Mouse (Mus musculus) hindbrain, embryonic 10.5 days (tissue): Measurements from ENCODE around the gene Mgea5. TPM values are rescaled to one million over a fixed set of nuclear protein-coding genes. Genes with fewer than 3 reads are reported as not detected.

ENCODE experiments used
- DNase-seq: peaks from one replicate; pipeline ENCODE4 v3.0.0-alpha.2; 2017; ENCODE audit warnings: low spot score
- H3K27ac ChIP-seq: fragments of 300-500 bp; sonication (generic); 2 replicates; pipeline ENCODE4 v1.5.1; 2016; ENCODE audit warnings: mild to moderate bottlenecking, moderate library complexity
- H3K27me3 ChIP-seq: fragments of 300-500 bp; sonication (generic); 2 replicates; pipeline ENCODE4 v1.6.1; 2016; ENCODE audit warnings: mild to moderate bottlenecking; ENCODE audit not compliant: poor library complexity, insufficient read depth, severe bottlenecking
- H3K36me3 ChIP-seq: fragments of 300-500 bp; sonication (generic); 2 replicates; pipeline ENCODE4 v1.6.1; 2016; ENCODE audit warnings: mild to moderate bottlenecking, moderate library complexity
- H3K4me1 ChIP-seq: fragments of 300-500 bp; sonication (generic); replicated peaks from 2 replicates; pipeline ENCODE4 v1.6.1; 2016; ENCODE audit warnings: mild to moderate bottlenecking
- H3K4me3 ChIP-seq: fragments of 300-500 bp; sonication (generic); 2 replicates; pipeline ENCODE4 v1.5.1; 2016; ENCODE audit warnings: mild to moderate bottlenecking, moderate library complexity
- H3K9me3 ChIP-seq: fragments of 300-500 bp; sonication (generic); 2 replicates; pipeline ENCODE4 v1.6.1; 2016; ENCODE audit warnings: mild to moderate bottlenecking, moderate library complexity
- WGBS: fragments of 180-500 bp; shearing (Covaris S2); methylation state at CpG from one replicate; pipeline ENCODE4 v1.1.7; 2016; 5-methylcytosine and 5-hydroxymethylcytosine counted together
- polyA plus RNA-seq: library from polyadenylated mRNA; unstranded; fragments of >200 nt; fragmentation: Nextera tagmentation; extraction: Ambion mirVana; gene quantifications from 2 replicates; pipeline ENCODE4 v1.2.1, GENCODE M21; 2016

Gene Mgea5
- polyA plus RNA-seq, 1 experiment from 2014 or later = 60.0 TPM

- Histone ChIP-seq H3K27ac (no peak overlapping the region), H3K4me1 (peaks cover 62% of the 10 kb centered on the region), H3K4me3 (peak overlapping the region; percentile 57), H3K9me3 (no peaks in the 10 kb centered on the region), H3K36me3 (no peaks in the 10 kb centered on the region), H3K27me3 (peaks cover 96% of the 10 kb centered on the region)
- DNase-seq = peak; percentile 33
- 1% methylated on average over 40 of the region's 44 CpGs for WGBS
Observed at GRCm38 (mm10) chr19:45742984-45743575, 40.6 kb downstream of the Mgea5 start.

- no peaks in the 10 kb centered on the region for H3K9me3 ChIP-seq
- H3K27ac ChIP-seq = peak within 1 kb of the TSS; percentile 56; the same call in 1 of the 2 replicates
- under 1% methylated on average over 65 of the region's 68 CpGs for WGBS
- H3K4me3 ChIP-seq = peak within 1 kb of the TSS; percentile 57
- H3K36me3 ChIP-seq = no peaks in the 10 kb centered on the region
- H3K27me3 ChIP-seq = peaks cover 100% of the 10 kb centered on the region
- peaks cover 65% of the 10 kb centered on the region for H3K4me1 ChIP-seq
- DNase-seq = peak; percentile 50
Observed at GRCm38 (mm10) chr19:45742218-45742983, 41.2 kb downstream of the Mgea5 start, which contains the start of gene Fgf8. Fgf8 (minus strand) TSS chr19:45742915.

- under 1% methylated on average over 45 of the region's 45 CpGs for WGBS
- H3K4me3 ChIP-seq = peak overlapping the region; percentile 57
- no peaks in the 10 kb centered on the region for H3K36me3 ChIP-seq
- peak overlapping the region; percentile 56; the same call in 1 of the 2 replicates for H3K27ac ChIP-seq
- peaks cover 67% of the 10 kb centered on the region for H3K4me1 ChIP-seq
- no peaks in the 10 kb centered on the region for H3K9me3 ChIP-seq
- peaks cover 100% of the 10 kb centered on the region for H3K27me3 ChIP-seq
- DNase-seq = peak; percentile 45
Observed at GRCm38 (mm10) chr19:45741431-45742217, 42.0 kb downstream of the Mgea5 start.

GRCm38 (mm10) chr19:45740817-45741216 lies 42.8 kb downstream of the Mgea5 start:
- H3K27ac ChIP-seq = no peak overlapping the region
- H3K4me3 ChIP-seq = peak overlapping the region; percentile 57
- H3K9me3 ChIP-seq = no peaks in the 10 kb centered on the region
- no peaks in the 10 kb centered on the region for H3K36me3 ChIP-seq
- H3K4me1 ChIP-seq = peaks cover 67% of the 10 kb centered on the region
- peaks cover 100% of the 10 kb centered on the region for H3K27me3 ChIP-seq
- DNase-seq = no peak
- WGBS = 6% methylated on average over 7 of the region's 7 CpGs

- H3K4me1 ChIP-seq = peaks cover 67% of the 10 kb centered on the region
- H3K36me3 ChIP-seq = no peaks in the 10 kb centered on the region
- no peaks in the 10 kb centered on the region for H3K9me3 ChIP-seq
- peaks cover 100% of the 10 kb centered on the region for H3K27me3 ChIP-seq
- 4% methylated on average over 13 of the region's 13 CpGs for WGBS
- no peak for DNase-seq
- H3K4me3 ChIP-seq = peak overlapping the region; percentile 14
- H3K27ac ChIP-seq = no peak overlapping the region
Observed at GRCm38 (mm10) chr19:45740233-45740632, 43.4 kb downstream of the Mgea5 start.

- no peaks in the 10 kb centered on the region for H3K36me3 ChIP-seq
- peaks cover 76% of the 10 kb centered on the region for H3K4me1 ChIP-seq
- H3K27me3 ChIP-seq = peaks cover 100% of the 10 kb centered on the region
- no peak for DNase-seq
- no peak overlapping the region for H3K4me3 ChIP-seq
- H3K27ac ChIP-seq = no peak overlapping the region
- WGBS = 53% methylated on average over 5 of the region's 5 CpGs
- no peaks in the 10 kb centered on the region for H3K9me3 ChIP-seq
Observed at GRCm38 (mm10) chr19:45738521-45738920, 45.1 kb downstream of the Mgea5 start.

GRCm38 (mm10) chr19:45737846-45738484 lies 45.7 kb downstream of the Mgea5 start:
- Histone ChIP-seq H3K4me3 (no peak overlapping the region; the same call in 1 of the 2 replicates), H3K9me3 (no peaks in the 10 kb centered on the region), H3K4me1 (peaks cover 74% of the 10 kb centered on the region), H3K36me3 (no peaks in the 10 kb centered on the region), H3K27me3 (peaks cover 100% of the 10 kb centered on the region), H3K27ac (no peak overlapping the region)
- no peak for DNase-seq
- WGBS = 54% methylated on average over 10 of the region's 10 CpGs

- peaks cover 67% of the 10 kb centered on the region for H3K4me1 ChIP-seq
- peak; percentile 55 for DNase-seq
- peaks cover 100% of the 10 kb centered on the region for H3K27me3 ChIP-seq
- peak overlapping the region; percentile 46 for H3K27ac ChIP-seq
- H3K4me3 ChIP-seq = peak overlapping the region; percentile 39
- H3K36me3 ChIP-seq = no peaks in the 10 kb centered on the region
- WGBS = 5% methylated on average over 23 of the region's 23 CpGs
- no peaks in the 10 kb centered on the region for H3K9me3 ChIP-seq
Observed at GRCm38 (mm10) chr19:45737208-45737845, 46.3 kb downstream of the Mgea5 start.

- H3K4me1 ChIP-seq = peaks cover 62% of the 10 kb centered on the region
- 2% methylated on average over 28 of the region's 28 CpGs for WGBS
- peaks cover 100% of the 10 kb centered on the region for H3K27me3 ChIP-seq
- H3K27ac ChIP-seq = peak overlapping the region; percentile 46
- no peaks in the 10 kb centered on the region for H3K9me3 ChIP-seq
- no peaks in the 10 kb centered on the region for H3K36me3 ChIP-seq
- H3K4me3 ChIP-seq = peak overlapping the region; percentile 39
- DNase-seq = peak; percentile 53
Observed at GRCm38 (mm10) chr19:45736855-45737207, 46.8 kb downstream of the Mgea5 start.

- 29% methylated on average over 1 of the region's 1 CpGs for WGBS
- Histone ChIP-seq H3K4me1 (peaks cover 56% of the 10 kb centered on the region), H3K4me3 (peak overlapping the region; percentile 39; the same call in 1 of the 2 replicates), H3K36me3 (no peaks in the 10 kb centered on the region), H3K27ac (no peak overlapping the region), H3K9me3 (no peaks in the 10 kb centered on the region), H3K27me3 (peaks cover 100% of the 10 kb centered on the region)
- DNase-seq = no peak
Observed at GRCm38 (mm10) chr19:45736241-45736640, 47.4 kb downstream of the Mgea5 start.

GRCm38 (mm10) chr19:45734762-45735161 lies 48.9 kb downstream of the Mgea5 start:
- no peaks in the 10 kb centered on the region for H3K9me3 ChIP-seq
- H3K4me1 ChIP-seq = peaks cover 47% of the 10 kb centered on the region
- 41% methylated on average over 7 of the region's 7 CpGs for WGBS
- H3K4me3 ChIP-seq = no peak overlapping the region
- no peak overlapping the region for H3K27ac ChIP-seq
- no peaks in the 10 kb centered on the region for H3K36me3 ChIP-seq
- DNase-seq = no peak
- H3K27me3 ChIP-seq = peaks cover 100% of the 10 kb centered on the region

GRCm38 (mm10) chr19:45734191-45734590 lies 49.4 kb downstream of the Mgea5 start:
- H3K4me1 ChIP-seq = peaks cover 42% of the 10 kb centered on the region
- peaks cover 100% of the 10 kb centered on the region for H3K27me3 ChIP-seq
- H3K27ac ChIP-seq = no peak overlapping the region
- no peak for DNase-seq
- H3K4me3 ChIP-seq = no peak overlapping the region
- no peaks in the 10 kb centered on the region for H3K9me3 ChIP-seq
- 60% methylated on average over 5 of the region's 5 CpGs for WGBS
- no peaks in the 10 kb centered on the region for H3K36me3 ChIP-seq
